Mouse (Mus musculus) adrenal gland, postnatal 0 days (tissue): Measurements from ENCODE around the gene Tm6sf2. TPM values are rescaled to one million over a fixed set of nuclear protein-coding genes. Genes with fewer than 3 reads are reported as not detected.

Experiments
- microRNA-seq: library from miRNA; unstranded; fragments of <30 nt; microRNA quantifications from one replicate; pipeline ENCODE4, GENCODE M21; 2016; ENCODE audit warnings: borderline replicate concordance; ENCODE audit not compliant: insufficient number of aligned reads
- polyA plus RNA-seq: library from polyadenylated mRNA; unstranded; fragments of >200 nt; fragmentation: Nextera tagmentation; extraction: Ambion mirVana; gene quantifications from 2 replicates; pipeline ENCODE4 v1.2.1, GENCODE M21; 2015

The Tm6sf2 gene
- polyA plus RNA-seq: 0.86 and 2.7 TPM in 2 replicates

GRCm38 (mm10) chr8:70072441-70073069, at the start of gene Tm6sf2:
Tm6sf2 (plus strand) TSS chr8:70072924.

GRCm38 (mm10) chr8:70042583-70043455, 29.9 kb upstream of the Tm6sf2 start, which contains the start of the genes Mau2 and Sugp1:
Mau2 (minus strand) TSS chr8:70042734.
Sugp1 (plus strand) TSS chr8:70042813.

GRCm38 (mm10) chr8:70083285-70083684, 10.6 kb downstream of the Tm6sf2 start, which contains the start of gene Hapln4:
Hapln4 (plus strand) TSS chr8:70083457.

GRCm38 (mm10) chr8:70120667-70121066, 47.9 kb downstream of the Tm6sf2 start, which contains the start of gene Ncan:
Ncan (minus strand) TSS chr8:70120873.

Small RNAs within 50 kb of the gene (microRNA-seq; reads per million reads assigned to microRNA genes)
- gene Mir7066: not detected

Other genes with a start within 250 kb of the Tm6sf2 start
- 6.5 and 9.4 TPM in 2 replicates for gene Pbx4, start 240.4 kb upstream of the Tm6sf2 start, polyA plus RNA-seq
- gene Cilp2, start 185.2 kb upstream of the Tm6sf2 start, polyA plus RNA-seq: 0.50 and 0.52 TPM in 2 replicates
- gene Tssk6, start 170.7 kb upstream of the Tm6sf2 start, polyA plus RNA-seq: 2.6 and 2.9 TPM in 2 replicates
- 308 and 360 TPM in 2 replicates for gene Ndufa13, start 170.4 kb upstream of the Tm6sf2 start, polyA plus RNA-seq
- 3.1 and 3.7 TPM in 2 replicates for gene Yjefn3, start 170.2 kb upstream of the Tm6sf2 start, polyA plus RNA-seq
- gene Gatad2a, start 76.5 kb upstream of the Tm6sf2 start, polyA plus RNA-seq: 25.3 and 39.5 TPM in 2 replicates
- gene Mau2, start 30.2 kb upstream of the Tm6sf2 start, polyA plus RNA-seq: 26.7 and 38.9 TPM in 2 replicates
- gene Sugp1, start 30.1 kb upstream of the Tm6sf2 start, polyA plus RNA-seq: 18.3 and 30.9 TPM in 2 replicates
- 0.11 and 0.21 TPM in 2 replicates for gene Hapln4, start 10.5 kb downstream of the Tm6sf2 start, polyA plus RNA-seq
- 1.6 and 5.1 TPM in 2 replicates for gene Ncan, start 47.9 kb downstream of the Tm6sf2 start, polyA plus RNA-seq
- gene Nr2c2ap, start 58.4 kb downstream of the Tm6sf2 start, polyA plus RNA-seq: 35.9 and 39.4 TPM in 2 replicates
- gene Rfxank, start 66.2 kb downstream of the Tm6sf2 start, polyA plus RNA-seq: 12.8 and 14.0 TPM in 2 replicates
- gene Borcs8, start 66.6 kb downstream of the Tm6sf2 start, polyA plus RNA-seq: 37.7 and 45.9 TPM in 2 replicates
- 0.19 and 0.28 TPM in 2 replicates for gene Mef2b, start 66.8 kb downstream of the Tm6sf2 start, polyA plus RNA-seq
- 48.4 and 65.6 TPM in 2 replicates for gene Tmem161a, start 99.4 kb downstream of the Tm6sf2 start, polyA plus RNA-seq
- gene Slc25a42, start 139.4 kb downstream of the Tm6sf2 start, polyA plus RNA-seq: 5.6 and 5.7 TPM in 2 replicates
- gene Sugp2, start 161.3 kb downstream of the Tm6sf2 start, polyA plus RNA-seq: 14.4 and 14.5 TPM in 2 replicates
- gene Armc6, start 161.5 kb downstream of the Tm6sf2 start, polyA plus RNA-seq: 12.0 and 18.0 TPM in 2 replicates
- gene Homer3, start 209.9 kb downstream of the Tm6sf2 start, polyA plus RNA-seq: 26.4 and 30.5 TPM in 2 replicates
- gene Ddx49, start 229.6 kb downstream of the Tm6sf2 start, polyA plus RNA-seq: 27.8 and 39.5 TPM in 2 replicates
- gene Cope, start 229.6 kb downstream of the Tm6sf2 start, polyA plus RNA-seq: 287 and 324 TPM in 2 replicates
- 4.8 and 6.9 TPM in 2 replicates for gene Cers1, start 242.9 kb downstream of the Tm6sf2 start, polyA plus RNA-seq